Mouse (Mus musculus): ENCODE measurements around the gene Ankrd9.

GRCm38 (mm10) chr12:111016807-111017206 is 38.0 kb upstream of the Ankrd9 start:
- TF ChIP-seq CTCF (IDR thresholded peaks at IDR 0.05; ENCODE audit: extremely low read depth, insufficient read length, insufficient replicate concordance, low read depth, low read length) (no peak), POLR2A (IDR thresholded peaks at IDR 0.05; ENCODE audit: low read depth, low read length) (no peak)

All from small intestine, adult 2 months (tissue).